Mouse (Mus musculus) spleen, adult 2 months (tissue): ENCODE results near the gene Med27. TPM values are rescaled to one million over a fixed set of nuclear protein-coding genes. Genes with fewer than 3 reads are reported as not detected.

ENCODE experiments used
- DNase-seq, 2 experiments: peaks; one replicate each; pipeline versions ENCODE4 v3.0.0 to v3.0.0-alpha.2; 2012 to 2021; ENCODE audit warnings: low spot score in 2 of 2, low read depth in 1 of 2
- H3K27ac ChIP-seq: fragments of 200-500 bp; 2 replicates; pipeline ENCODE4 v1.5.1; 2012; ENCODE audit warnings: low read length, inconsistent platforms; ENCODE audit not compliant: insufficient read depth
- H3K27me3 ChIP-seq: fragments of 200-500 bp; 2 replicates; pipeline ENCODE4 v1.6.1; 2012; ENCODE audit warnings: mild to moderate bottlenecking, moderate library complexity, low read length, inconsistent platforms; ENCODE audit not compliant: control insufficient read depth, insufficient read depth
- H3K36me3 ChIP-seq: fragments of 200-500 bp; 2 replicates; pipeline ENCODE4 v1.6.1; 2012; ENCODE audit warnings: mild to moderate bottlenecking, low read length, inconsistent platforms; ENCODE audit not compliant: control insufficient read depth, insufficient read depth
- H3K4me1 ChIP-seq: fragments of 200-500 bp; 2 replicates; pipeline ENCODE4 v1.6.1; 2011; ENCODE audit warnings: inconsistent platforms; ENCODE audit not compliant: control insufficient read depth, insufficient read depth, insufficient read length
- H3K4me3 ChIP-seq: fragments of 200-500 bp; 2 replicates; pipeline ENCODE4 v1.5.1; 2011; ENCODE audit warnings: mild to moderate bottlenecking, inconsistent platforms; ENCODE audit not compliant: insufficient read depth, insufficient read length; ENCODE audit errors: extremely low read depth
- CTCF ChIP-seq: fragments of 200-500 bp; IDR thresholded peaks from 2 replicates; pipeline ENCODE4 v1.5.1; 2011; ENCODE audit warnings: mild to moderate bottlenecking, inconsistent platforms; ENCODE audit not compliant: insufficient read depth, insufficient read length, insufficient replicate concordance; ENCODE audit errors: extremely low read depth
- POLR2A ChIP-seq: fragments of 200-500 bp; IDR thresholded peaks from 2 replicates; pipeline ENCODE4 v1.6.1; 2011; ENCODE audit warnings: low read depth, low read length, inconsistent platforms
- WGBS: fragments of 180-500 bp; shearing (Covaris S2); methylation state at CpG from one replicate; pipeline ENCODE4 v1.1.7; 2018; 5-methylcytosine and 5-hydroxymethylcytosine counted together
- polyA plus RNA-seq: library from polyadenylated mRNA; depleted of rRNA; stranded (reverse); fragments of >200 nt; gene quantifications from 2 replicates; pipeline ENCODE4 v1.2.3, GENCODE M21; 2012

Med27 gene
- polyA plus RNA-seq, 1 experiment: 27.6 TPM

GRCm38 (mm10) chr2:29453376-29453775, 106.8 kb downstream of the Med27 start:
- WGBS: 88% methylated on average over 4 of the region's 4 CpGs
- H3K4me1 ChIP-seq: peaks cover 2% of the 10 kb centered on the region; the same call in 1 of the 2 replicates
- no peak overlapping the region for H3K27ac ChIP-seq
- H3K27me3 ChIP-seq: no peaks in the 10 kb centered on the region
- no peak overlapping the region for H3K4me3 ChIP-seq
- TF ChIP-seq CTCF (no peak), POLR2A (no peak)
- H3K36me3 ChIP-seq: no peaks in the 10 kb centered on the region
- DNase-seq: no peak

- DNase-seq: no peak
- Histone ChIP-seq H3K4me3 (no peak overlapping the region), H3K4me1 (peaks cover 3% of the 10 kb centered on the region; the same call in 1 of the 2 replicates), H3K27me3 (no peaks in the 10 kb centered on the region), H3K36me3 (no peaks in the 10 kb centered on the region), H3K27ac (no peak overlapping the region)
- TF ChIP-seq CTCF (no peak), POLR2A (no peak)
- 49% methylated on average over 9 of the region's 9 CpGs for WGBS
Measured at GRCm38 (mm10) chr2:29456631-29457320, 110.2 kb downstream of the Med27 start.

- WGBS: 3% methylated on average over 2 of the region's 2 CpGs
- Histone ChIP-seq H3K36me3 (no peaks in the 10 kb centered on the region), H3K4me3 (no peak overlapping the region), H3K4me1 (peaks cover 3% of the 10 kb centered on the region; the same call in 1 of the 2 replicates), H3K27me3 (no peaks in the 10 kb centered on the region), H3K27ac (no peak overlapping the region)
- no peak for DNase-seq
- TF ChIP-seq CTCF (no peak), POLR2A (no peak)
Measured at GRCm38 (mm10) chr2:29457677-29458076, 111.1 kb downstream of the Med27 start.

GRCm38 (mm10) chr2:29458346-29458950, 111.8 kb downstream of the Med27 start:
- Histone ChIP-seq H3K4me3 (no peak overlapping the region), H3K27ac (no peak overlapping the region), H3K27me3 (no peaks in the 10 kb centered on the region), H3K36me3 (no peaks in the 10 kb centered on the region), H3K4me1 (peaks cover 3% of the 10 kb centered on the region; the same call in 1 of the 2 replicates)
- WGBS: 70% methylated on average over 3 of the region's 3 CpGs
- TF ChIP-seq POLR2A (no peak), CTCF (no peak)
- no peak for DNase-seq

- WGBS: 58% methylated on average over 1 of the region's 1 CpGs
- no peaks in the 10 kb centered on the region for H3K36me3 ChIP-seq
- no peak overlapping the region for H3K4me3 ChIP-seq
- TF ChIP-seq POLR2A: no peak
- TF ChIP-seq CTCF: no peak
- peaks cover 3% of the 10 kb centered on the region; the same call in 1 of the 2 replicates for H3K4me1 ChIP-seq
- DNase-seq: no peak
- H3K27ac ChIP-seq: no peak overlapping the region
- no peaks in the 10 kb centered on the region for H3K27me3 ChIP-seq
Measured at GRCm38 (mm10) chr2:29459648-29460047, 113.0 kb downstream of the Med27 start.

- no peak for TF ChIP-seq POLR2A
- TF ChIP-seq CTCF: no peak
- peaks cover 7% of the 10 kb centered on the region; the same call in 1 of the 2 replicates for H3K4me1 ChIP-seq
- H3K27me3 ChIP-seq: no peaks in the 10 kb centered on the region
- H3K4me3 ChIP-seq: no peak overlapping the region
- no peak overlapping the region for H3K27ac ChIP-seq
- 89% methylated on average over 2 of the region's 2 CpGs for WGBS
- no peaks in the 10 kb centered on the region for H3K36me3 ChIP-seq
- DNase-seq: no peak
Measured at GRCm38 (mm10) chr2:29461841-29462240, 115.2 kb downstream of the Med27 start.
